Mouse (Mus musculus) CH12.LX (cell line): Measurements from ENCODE around the gene Etl4. TPM values are rescaled to one million over a fixed set of nuclear protein-coding genes. Genes with fewer than 3 reads are reported as not detected.
"Not testable (repeated sequence)": the region's sequence is repeated elsewhere in the genome, so short reads cannot be mapped to it uniquely, and the experiment has no call there.

ENCODE experiments used
- DNase-seq: peaks from one replicate; pipeline ENCODE4 v3.0.0-alpha.2; 2013; ENCODE audit errors: extremely low read depth
- H3K27ac ChIP-seq: 2 replicates; pipeline ENCODE4 v1.5.1; 2012; ENCODE audit warnings: low read depth, mild to moderate bottlenecking, control low read depth, moderate library complexity; ENCODE audit not compliant: insufficient read depth
- H3K27me3 ChIP-seq: replicated peaks from 2 replicates; pipeline ENCODE3; 2012; ENCODE audit warnings: inconsistent platforms
- H3K36me3 ChIP-seq, 2 experiments: replicated peaks in 1 of 2; 2 replicates each; pipeline versions ENCODE3 to v1.6.1; 2012; ENCODE audit warnings: inconsistent platforms in 1 of 2, low read length in 1 of 2, mild to moderate bottlenecking in 1 of 2, mixed read lengths in 1 of 2, moderate library complexity in 1 of 2; ENCODE audit not compliant: control insufficient read depth in 1 of 2, insufficient read depth in 1 of 2
- H3K4me1 ChIP-seq, 2 experiments: 2 replicates each; pipeline ENCODE4 v1.6.1; 2012; ENCODE audit warnings: inconsistent platforms in 1 of 2, moderate library complexity in 1 of 2; ENCODE audit not compliant: insufficient read depth in 2 of 2, control insufficient read depth in 1 of 2
- H3K4me2 ChIP-seq: 2 replicates; pipeline ENCODE4 v1.6.1; 2012; ENCODE audit warnings: low read depth, mild to moderate bottlenecking, control low read depth; ENCODE audit not compliant: poor library complexity, insufficient read depth, severe bottlenecking
- H3K4me3 ChIP-seq, 3 experiments: fragments of 150-350 bp in 1 of 3; sonication (generic) in 1 of 3; replicated peaks in 1 of 3; 2 replicates each; pipeline versions ENCODE3 to v1.5.1; 2011 to 2012; ENCODE audit warnings: low read depth in 2 of 3, low read length in 2 of 3, mild to moderate bottlenecking in 2 of 3, moderate library complexity in 2 of 3, control low read depth in 1 of 3, improper control_type of control experiment in 1 of 3, inconsistent platforms in 1 of 3, mixed read lengths in 1 of 3; ENCODE audit not compliant: poor library complexity in 1 of 3
- H3K79me2 ChIP-seq: replicated peaks from 2 replicates; pipeline ENCODE4 v1.6.1; 2012; ENCODE audit warnings: mild to moderate bottlenecking, moderate library complexity; ENCODE audit not compliant: control insufficient read depth, poor library complexity, insufficient read depth, severe bottlenecking; ENCODE audit errors: extremely low read depth
- H3K9ac ChIP-seq: 2 replicates; pipeline ENCODE4 v1.6.1; 2012; ENCODE audit warnings: low read depth, mild to moderate bottlenecking, control low read depth, moderate library complexity; ENCODE audit not compliant: insufficient read depth
- H3K9me3 ChIP-seq: replicated peaks from 2 replicates; pipeline ENCODE3; 2012; ENCODE audit warnings: low read length, inconsistent platforms, mixed read lengths
- E2F4 ChIP-seq: IDR thresholded peaks from 2 replicates; pipeline ENCODE4 v1.6.1; 2011; ENCODE audit warnings: low read depth, low read length, improper control_type of control experiment; ENCODE audit not compliant: insufficient replicate concordance
- ETS1 ChIP-seq: conservative IDR thresholded peaks from 2 replicates; pipeline ENCODE4 v1.6.1; 2012; ENCODE audit warnings: low read depth, mild to moderate bottlenecking, inconsistent platforms, low read length, improper control_type of control experiment, moderate library complexity
- HCFC1 ChIP-seq: IDR thresholded peaks from 2 replicates; pipeline ENCODE4 v1.6.1; 2012; ENCODE audit warnings: low read depth, mild to moderate bottlenecking, inconsistent platforms, low read length, improper control_type of control experiment
- IRF4 ChIP-seq: IDR thresholded peaks from 2 replicates; pipeline ENCODE4 v1.6.1; 2014; ENCODE audit warnings: low read depth, mild to moderate bottlenecking, inconsistent platforms, low read length, improper control_type of control experiment
- JUN ChIP-seq: IDR thresholded peaks from 2 replicates; pipeline ENCODE4 v1.6.1; 2011; ENCODE audit warnings: low read depth, mild to moderate bottlenecking, low read length, improper control_type of control experiment, moderate library complexity; ENCODE audit not compliant: insufficient read depth
- JUND ChIP-seq: conservative IDR thresholded peaks from 2 replicates; pipeline ENCODE4 v1.6.1; 2011; ENCODE audit warnings: low read depth, low read length, improper control_type of control experiment
- MAX ChIP-seq: IDR thresholded peaks from 2 replicates; pipeline ENCODE4 v1.6.1; 2011; ENCODE audit warnings: low read length, improper control_type of control experiment
- MAZ ChIP-seq: IDR thresholded peaks from 2 replicates; pipeline ENCODE4 v1.6.1; 2012; ENCODE audit warnings: low read depth, mild to moderate bottlenecking, inconsistent platforms, low read length, improper control_type of control experiment, moderate library complexity
- MYC ChIP-seq: IDR thresholded peaks from 2 replicates; pipeline ENCODE4 v1.6.1; 2011; ENCODE audit warnings: low read depth, mild to moderate bottlenecking, improper control_type of control experiment, low read length
- NRF1 ChIP-seq: IDR thresholded peaks from 2 replicates; pipeline ENCODE4 v1.6.1; 2014; ENCODE audit warnings: low read depth, mild to moderate bottlenecking, inconsistent platforms, low read length, improper control_type of control experiment, moderate library complexity
- PAX5 ChIP-seq: IDR thresholded peaks from 2 replicates; pipeline ENCODE4 v1.6.1; 2012; ENCODE audit warnings: low read length, inconsistent platforms, mixed read lengths
- POLR2A ChIP-seq: IDR thresholded peaks from 2 replicates; pipeline ENCODE4 v1.6.1; 2011; ENCODE audit warnings: low read depth, mild to moderate bottlenecking, improper control_type of control experiment, low read length
- SIN3A ChIP-seq: IDR thresholded peaks from 2 replicates; pipeline ENCODE4 v1.6.1; 2012; ENCODE audit warnings: low read length, improper control_type of control experiment, inconsistent platforms
- SMC3 ChIP-seq: IDR thresholded peaks from 2 replicates; pipeline ENCODE4 v1.6.1; 2011; ENCODE audit warnings: low read depth, low read length, improper control_type of control experiment
- TBP ChIP-seq: conservative IDR thresholded peaks from 2 replicates; pipeline ENCODE4 v1.6.1; 2011; ENCODE audit warnings: low read depth, low read length, improper control_type of control experiment
- UBTF ChIP-seq: IDR thresholded peaks from 2 replicates; pipeline ENCODE4 v1.6.1; 2012; ENCODE audit warnings: low read depth, mild to moderate bottlenecking, inconsistent platforms, low read length, improper control_type of control experiment, moderate library complexity
- USF1 ChIP-seq: IDR thresholded peaks from 2 replicates; pipeline ENCODE4 v1.6.1; 2014; ENCODE audit warnings: low read depth, mild to moderate bottlenecking, inconsistent platforms, low read length, improper control_type of control experiment
- ZMIZ1 ChIP-seq: IDR thresholded peaks from 2 replicates; pipeline ENCODE4 v1.6.1; 2012; ENCODE audit warnings: low read depth, mild to moderate bottlenecking, inconsistent platforms, low read length, improper control_type of control experiment
- ZNF384 ChIP-seq: IDR thresholded peaks from 2 replicates; pipeline ENCODE4 v1.6.1; 2012; ENCODE audit warnings: low read depth, low read length, improper control_type of control experiment, inconsistent platforms
- dilution Hi-C: fragments of 300-500 bp; cut with MboI; formaldehyde crosslinking; loops from 2 replicates; pipeline ENCODE4 v1.14.3; 2020; ENCODE audit warnings: low sequenced_read_pairs; ENCODE audit not compliant: extremely low pct_unique_long_range_greater_than_20kb, extremely low pct_ligation_motif_present
- in situ Hi-C: fragments of 300-500 bp; cut with MboI; formaldehyde crosslinking; loops from 3 replicates; pipeline ENCODE4 v1.14.3; 2019; ENCODE audit warnings: low sequenced_read_pairs, low pct_ligation_motif_present, low pct_unique_long_range_greater_than_20kb, mixed read lengths
- polyA plus RNA-seq: library from polyadenylated mRNA; unstranded; fragments of >175 nt; gene quantifications from 2 replicates; pipeline ENCODE4 v1.2.1, GENCODE M21; 2012; ENCODE audit warnings: low read depth; ENCODE audit not compliant: insufficient read length
- total RNA-seq, 2 experiments: library from RNA; depleted of rRNA; stranded (reverse); fragments of 300-350 nt in 1 of 2; fragments of >200 nt in 1 of 2; gene quantifications; 2 replicates each; pipeline ENCODE4 v1.2.3; 2012 to 2014

The Etl4 gene
- total and polyA plus RNA-seq, 3 experiments: 7.2 to 18.6 (median 11.7) TPM

- in situ Hi-C loops (no loop called here), dilution Hi-C loops (no loop called here)
- no peak overlapping the region for H3K4me3 ChIP-seq
- no peak overlapping the region for H3K27ac ChIP-seq
- no peaks in the 10 kb centered on the region for H3K27me3 ChIP-seq
- H3K4me2 ChIP-seq: no peak overlapping the region
- peaks cover 2 to 12% of the 10 kb centered on the region in 2 experiments; a peak in 3 of 4 replicates for H3K4me1 ChIP-seq
- no peak overlapping the region for H3K9ac ChIP-seq
- DNase-seq: no peak
- no peaks in the 10 kb centered on the region for H3K9me3 ChIP-seq
- H3K36me3 ChIP-seq: peaks cover 0 to 21% of the 10 kb centered on the region in 2 experiments
- TF ChIP-seq ETS1: no peak
- H3K79me2 ChIP-seq: no peaks in the 10 kb centered on the region
Measured at GRCm38 (mm10) chr2:20667876-20668275, 758.3 kb downstream of the Etl4 start.

- H3K9me3 ChIP-seq, DNase-seq, H3K4me2 ChIP-seq, H3K27me3 ChIP-seq, dilution Hi-C loops, in situ Hi-C loops, H3K4me3 ChIP-seq, H3K79me2 ChIP-seq, H3K27ac ChIP-seq, H3K9ac ChIP-seq: not testable (repeated sequence)
- Histone ChIP-seq H3K4me1 (peaks cover 3 to 15% of the 10 kb centered on the region in 2 experiments; a peak in 3 of 4 replicates), H3K36me3 (peaks cover 0 to 15% of the 10 kb centered on the region in 2 experiments)
Measured at GRCm38 (mm10) chr2:20668276-20669030, 758.9 kb downstream of the Etl4 start.

GRCm38 (mm10) chr2:20669367-20669766, 759.8 kb downstream of the Etl4 start:
- in situ Hi-C loops: no loop called here
- no peaks in the 10 kb centered on the region for H3K9me3 ChIP-seq
- H3K27me3 ChIP-seq: no peaks in the 10 kb centered on the region
- H3K36me3 ChIP-seq: peaks cover 0 to 14% of the 10 kb centered on the region in 2 experiments
- H3K4me1 ChIP-seq: peaks cover 3 to 15% of the 10 kb centered on the region in 2 experiments; a peak in 3 of 4 replicates
- TF ChIP-seq IRF4 (no peak), ZNF384 (no peak), MAZ (no peak), ZMIZ1 (no peak), SMC3 (no peak), MAX (no peak), POLR2A (no peak), PAX5 (no peak), SIN3A (no peak), HCFC1 (no peak), E2F4 (no peak), NRF1 (no peak), MYC (no peak), UBTF (no peak), JUND (no peak), TBP (no peak), JUN (no peak), USF1 (no peak)
- TF ChIP-seq, all 38 proteins: peak for 0
- Histone ChIP-seq H3K79me2 (no peaks in the 10 kb centered on the region), H3K4me2 (no peak overlapping the region), H3K4me3 (no peak overlapping the region), H3K9ac (no peak overlapping the region), H3K27ac (no peak overlapping the region)
- dilution Hi-C loops: no loop called here
- DNase-seq: no peak
